Mouse (Mus musculus) brain, embryonic 14.5 days (tissue): ENCODE results near the gene Pim1.

Experiments
- CTCF ChIP-seq: fragments of 200-500 bp; IDR thresholded peaks from 2 replicates; pipeline ENCODE4 v1.5.1; 2012; ENCODE audit warnings: inconsistent platforms, mild to moderate bottlenecking, moderate library complexity, borderline replicate concordance; ENCODE audit not compliant: insufficient read depth, insufficient read length; ENCODE audit errors: extremely low read depth
- POLR2A ChIP-seq: fragments of 200-500 bp; IDR thresholded peaks from 2 replicates; pipeline ENCODE4 v1.6.1; 2012; ENCODE audit warnings: mild to moderate bottlenecking, inconsistent platforms, borderline replicate concordance; ENCODE audit not compliant: poor library complexity, insufficient read depth, insufficient read length, severe bottlenecking; ENCODE audit errors: extremely low read depth

DNA sequence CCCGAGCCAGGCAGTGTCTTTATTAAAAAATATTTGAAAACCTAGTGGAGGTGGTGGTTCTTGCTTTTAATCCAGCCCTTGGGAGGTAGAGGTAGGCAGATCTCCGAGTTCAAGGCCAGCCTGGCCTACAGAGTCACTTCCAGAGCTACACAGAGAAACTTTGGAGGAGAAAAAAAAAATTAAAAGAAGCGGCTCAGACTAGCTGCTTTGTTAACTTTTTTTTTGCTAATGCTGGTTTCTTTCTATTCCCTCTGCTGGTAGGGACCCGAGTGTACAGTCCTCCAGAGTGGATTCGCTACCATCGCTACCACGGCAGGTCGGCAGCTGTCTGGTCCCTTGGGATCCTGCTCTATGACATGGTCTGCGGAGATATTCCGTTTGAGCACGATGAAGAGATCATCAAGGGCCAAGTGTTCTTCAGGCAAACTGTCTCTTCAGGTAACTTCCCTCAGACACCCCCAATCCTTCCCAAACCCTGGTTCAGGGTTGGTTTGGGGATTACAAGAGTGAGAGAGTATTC is 3.0 kb downstream of the Pim1 start:
- TF ChIP-seq POLR2A (no peak), CTCF (no peak)
